Mouse (Mus musculus) kidney, postnatal 0 days (tissue): Measurements from ENCODE around the gene Kmt2d. TPM values are rescaled to one million over a fixed set of nuclear protein-coding genes. Genes with fewer than 3 reads are reported as not detected.

Experiments
- ATAC-seq: fragments of 200-750 bp; cut with Nextera tagmentation; replicated peaks from 2 replicates; pipeline ENCODE4 v1.8.0; 2017; ENCODE audit warnings: low read depth, moderate number of reproducible peaks, moderate TSS enrichment, moderate library complexity; ENCODE audit not compliant: low FRiP score
- DNase-seq: peaks from one replicate; pipeline ENCODE4 v3.0.0-alpha.2; 2016; ENCODE audit warnings: low spot score
- H3K27ac ChIP-seq: fragments of 300-500 bp; sonication (generic); 2 replicates; pipeline ENCODE4 v1.5.1; 2014; ENCODE audit warnings: mild to moderate bottlenecking
- H3K27me3 ChIP-seq: fragments of 300-500 bp; sonication (generic); 2 replicates; pipeline ENCODE4 v1.6.1; 2014; ENCODE audit warnings: low read length, mixed read lengths; ENCODE audit not compliant: insufficient read depth
- H3K36me3 ChIP-seq: fragments of 300-500 bp; sonication (generic); 2 replicates; pipeline ENCODE4 v1.6.1; 2014; ENCODE audit warnings: low read length, mixed read lengths; ENCODE audit not compliant: insufficient read depth
- H3K4me1 ChIP-seq: fragments of 300-500 bp; sonication (generic); replicated peaks from 2 replicates; pipeline ENCODE4 v1.6.1; 2014; ENCODE audit warnings: antibody characterized with exemption, low read length, mixed read lengths; ENCODE audit not compliant: insufficient read depth
- H3K4me2 ChIP-seq: fragments of 300-500 bp; sonication (generic); 2 replicates; pipeline ENCODE4 v1.6.1; 2014; ENCODE audit warnings: mild to moderate bottlenecking, low read length, moderate library complexity, mixed read lengths
- H3K4me3 ChIP-seq: fragments of 300-500 bp; sonication (generic); replicated peaks from 2 replicates; pipeline ENCODE4 v1.5.1; 2014; ENCODE audit warnings: low read depth, low read length
- H3K9ac ChIP-seq: fragments of 300-500 bp; sonication (generic); 2 replicates; pipeline ENCODE4 v1.6.1; 2014; ENCODE audit warnings: low read depth, low read length
- H3K9me3 ChIP-seq: fragments of 300-500 bp; sonication (generic); replicated peaks from 2 replicates; pipeline ENCODE4 v1.6.1; 2016; ENCODE audit warnings: low read length, inconsistent platforms, mixed read lengths
- CTCF ChIP-seq: IDR thresholded peaks from 2 replicates; pipeline ENCODE4 v1.5.1; 2016; ENCODE audit warnings: antibody characterized with exemption, low read depth, mild to moderate bottlenecking, moderate library complexity
- WGBS: fragments of 180-500 bp; shearing (Covaris S2); extraction: QIAGEN DNeasy Blood & Tissue Kit; methylation state at CpG from one replicate; pipeline ENCODE4 v1.1.7; 2014; 5-methylcytosine and 5-hydroxymethylcytosine counted together
- polyA plus RNA-seq: library from polyadenylated mRNA; unstranded; fragments of >200 nt; fragmentation: Nextera tagmentation; extraction: Ambion mirVana; gene quantifications from 2 replicates; pipeline ENCODE4 v1.2.1, GENCODE M21; 2015

Kmt2d gene
- polyA plus RNA-seq, 1 experiment from 2014 or later, result 6.4 TPM

DNA sequence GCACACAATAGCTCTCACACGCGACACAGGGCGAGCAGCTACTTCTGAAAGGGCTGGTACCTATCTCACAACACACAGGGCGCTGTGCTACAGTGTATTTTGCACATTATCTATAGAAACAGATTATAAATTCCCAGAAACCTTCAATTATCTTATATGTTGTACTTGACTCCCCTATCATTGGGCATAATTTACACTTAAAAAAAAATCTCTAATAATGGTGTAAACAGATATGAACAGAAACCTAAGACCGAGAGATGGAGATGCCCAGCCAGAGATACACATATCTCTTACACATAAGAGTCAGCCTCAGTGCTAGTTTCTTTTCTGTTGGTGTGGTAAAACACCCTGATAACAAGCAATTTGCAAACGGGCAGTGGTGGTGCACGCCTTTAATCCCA lies 43.4 kb downstream of the Kmt2d start:
- H3K4me3 ChIP-seq, result no peak overlapping the region
- H3K9me3 ChIP-seq, result no peaks in the 10 kb centered on the region
- H3K9ac ChIP-seq, result no peak overlapping the region
- H3K27ac ChIP-seq, result no peak overlapping the region
- no peak overlapping the region for H3K4me2 ChIP-seq
- no peak for TF ChIP-seq CTCF
- peaks cover 15% of the 10 kb centered on the region; the same call in 1 of the 2 replicates for H3K36me3 ChIP-seq
- H3K4me1 ChIP-seq, result no peaks in the 10 kb centered on the region
- ATAC-seq, result no peak
- H3K27me3 ChIP-seq, result no peaks in the 10 kb centered on the region
- WGBS, result 92% methylated on average over 7 of the region's 7 CpGs
- no peak for DNase-seq

DNA sequence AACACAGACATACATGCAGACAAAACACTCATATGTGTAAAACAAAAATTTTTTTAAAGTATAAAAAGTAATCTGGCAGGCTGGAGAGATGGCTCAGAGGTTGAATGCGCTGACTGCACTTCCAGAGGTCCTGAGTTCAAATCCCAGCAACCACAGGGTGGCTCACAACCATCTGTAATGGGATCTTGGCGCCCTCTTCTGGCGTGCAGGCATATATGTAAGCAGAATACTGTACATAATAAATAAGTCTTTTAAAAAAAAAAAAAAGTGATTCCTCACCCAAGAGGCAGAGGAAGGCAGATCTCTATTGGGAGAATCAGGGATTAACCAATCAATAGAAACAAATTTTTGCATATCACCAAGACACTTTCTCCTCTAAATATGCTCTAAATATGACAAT lies 47.6 kb downstream of the Kmt2d start:
- Histone ChIP-seq H3K9ac (no peak overlapping the region), H3K27me3 (no peaks in the 10 kb centered on the region), H3K4me3 (no peak overlapping the region), H3K4me1 (no peaks in the 10 kb centered on the region), H3K36me3 (peaks cover 26% of the 10 kb centered on the region), H3K4me2 (no peak overlapping the region), H3K27ac (no peak overlapping the region), H3K9me3 (no peaks in the 10 kb centered on the region)
- 68% methylated on average over 3 of the region's 3 CpGs for WGBS
- ATAC-seq (no peak), DNase-seq (no peak)
- TF ChIP-seq CTCF, result peak; percentile 48

GRCm38 (mm10) chr15:98822147-98822546 lies 48.9 kb downstream of the Kmt2d start:
- no peaks in the 10 kb centered on the region for H3K27me3 ChIP-seq
- H3K4me1 ChIP-seq, result no peaks in the 10 kb centered on the region
- DNase-seq (no peak), ATAC-seq (no peak)
- no peak for TF ChIP-seq CTCF
- H3K9ac ChIP-seq, result no peak overlapping the region
- WGBS, result 92% methylated on average over 5 of the region's 5 CpGs
- H3K4me2 ChIP-seq, result no peak overlapping the region
- H3K9me3 ChIP-seq, result no peaks in the 10 kb centered on the region
- H3K27ac ChIP-seq, result no peak overlapping the region
- H3K4me3 ChIP-seq, result no peak overlapping the region
- H3K36me3 ChIP-seq, result peaks cover 27% of the 10 kb centered on the region

DNA sequence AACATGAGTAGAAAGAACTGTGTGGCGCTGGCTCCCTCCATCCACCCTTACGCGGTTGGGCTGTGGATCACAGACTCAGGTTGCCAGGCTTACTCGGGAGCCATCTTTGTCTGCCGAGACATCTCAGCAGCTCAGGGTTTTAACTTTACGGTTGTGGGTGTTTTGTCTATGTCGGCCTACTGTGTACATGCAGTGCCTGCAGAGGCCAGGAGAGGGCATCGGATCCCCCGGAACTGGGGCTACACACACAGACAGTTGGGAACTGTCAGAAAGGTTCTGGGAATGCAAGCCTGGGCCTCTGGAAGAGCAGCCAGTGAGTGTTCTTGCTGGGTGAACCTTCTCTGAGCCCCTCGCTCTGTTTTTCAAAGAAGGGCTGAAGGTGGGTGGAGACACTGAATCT lies 49.6 kb downstream of the Kmt2d start:
- Histone ChIP-seq H3K36me3 (peaks cover 27% of the 10 kb centered on the region), H3K9me3 (no peaks in the 10 kb centered on the region), H3K4me3 (no peak overlapping the region), H3K27me3 (no peaks in the 10 kb centered on the region), H3K9ac (no peak overlapping the region), H3K27ac (no peak overlapping the region), H3K4me2 (no peak overlapping the region), H3K4me1 (no peaks in the 10 kb centered on the region)
- no peak for ATAC-seq
- peak; percentile 41; the same call in 1 of the 2 replicates for TF ChIP-seq CTCF
- no peak for DNase-seq
- 45% methylated on average over 10 of the region's 10 CpGs for WGBS

DNA sequence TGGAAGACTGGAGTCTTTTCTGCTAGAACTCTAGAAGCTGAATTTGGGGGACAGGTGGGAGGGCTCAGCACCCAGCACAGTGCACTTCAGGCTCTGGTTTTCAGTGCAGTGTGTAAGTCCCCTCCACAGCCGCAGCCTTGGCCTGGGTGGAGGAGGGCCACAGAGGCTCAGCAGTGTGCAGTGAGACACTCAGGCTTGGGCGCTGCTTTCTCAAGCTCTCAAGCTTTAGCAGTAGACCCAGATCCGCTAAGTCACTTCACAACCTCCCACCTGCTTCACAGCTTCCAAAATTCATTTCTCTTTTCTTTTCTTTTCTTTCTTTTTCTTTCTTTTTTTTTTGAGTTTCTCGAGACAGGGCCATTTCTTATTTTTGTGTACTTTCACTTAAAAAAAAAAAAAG lies 50.1 kb downstream of the Kmt2d start:
- no peak for ATAC-seq
- H3K27me3 ChIP-seq, result no peaks in the 10 kb centered on the region
- peaks cover 27% of the 10 kb centered on the region for H3K36me3 ChIP-seq
- H3K27ac ChIP-seq, result no peak overlapping the region
- no peak overlapping the region for H3K4me3 ChIP-seq
- WGBS, result 94% methylated on average over 4 of the region's 4 CpGs
- H3K9ac ChIP-seq, result no peak overlapping the region
- H3K4me1 ChIP-seq, result no peaks in the 10 kb centered on the region
- no peak overlapping the region for H3K4me2 ChIP-seq
- no peaks in the 10 kb centered on the region for H3K9me3 ChIP-seq
- DNase-seq, result no peak
- TF ChIP-seq CTCF, result no peak

DNA sequence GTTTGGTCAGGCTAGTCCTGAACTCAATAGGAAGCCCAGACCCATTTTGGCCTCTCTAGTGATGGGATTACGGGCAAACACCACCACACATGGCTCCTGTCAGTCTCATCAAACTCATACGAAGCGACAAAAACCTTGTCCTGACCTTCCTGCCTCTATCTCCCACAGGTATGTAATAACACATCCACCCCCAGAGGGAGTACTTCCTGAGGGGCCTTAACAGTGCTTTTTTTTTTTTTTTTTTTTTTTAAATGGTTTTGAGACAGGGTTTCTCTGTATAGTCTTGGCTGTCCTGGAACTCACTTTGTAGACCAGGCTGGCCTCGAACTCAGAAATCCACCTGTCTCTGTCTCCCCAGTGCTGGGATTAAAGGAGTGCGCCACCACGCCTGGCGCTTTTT lies 52.8 kb downstream of the Kmt2d start:
- H3K27me3 ChIP-seq, result no peaks in the 10 kb centered on the region
- no peaks in the 10 kb centered on the region for H3K4me1 ChIP-seq
- no peak for TF ChIP-seq CTCF
- H3K27ac ChIP-seq, result no peak overlapping the region
- no peak overlapping the region for H3K4me3 ChIP-seq
- no peak for DNase-seq
- H3K4me2 ChIP-seq, result no peak overlapping the region
- no peak for ATAC-seq
- H3K9ac ChIP-seq, result no peak overlapping the region
- peaks cover 37% of the 10 kb centered on the region for H3K36me3 ChIP-seq
- no peaks in the 10 kb centered on the region for H3K9me3 ChIP-seq
- WGBS, result 87% methylated on average over 7 of the region's 7 CpGs

DNA sequence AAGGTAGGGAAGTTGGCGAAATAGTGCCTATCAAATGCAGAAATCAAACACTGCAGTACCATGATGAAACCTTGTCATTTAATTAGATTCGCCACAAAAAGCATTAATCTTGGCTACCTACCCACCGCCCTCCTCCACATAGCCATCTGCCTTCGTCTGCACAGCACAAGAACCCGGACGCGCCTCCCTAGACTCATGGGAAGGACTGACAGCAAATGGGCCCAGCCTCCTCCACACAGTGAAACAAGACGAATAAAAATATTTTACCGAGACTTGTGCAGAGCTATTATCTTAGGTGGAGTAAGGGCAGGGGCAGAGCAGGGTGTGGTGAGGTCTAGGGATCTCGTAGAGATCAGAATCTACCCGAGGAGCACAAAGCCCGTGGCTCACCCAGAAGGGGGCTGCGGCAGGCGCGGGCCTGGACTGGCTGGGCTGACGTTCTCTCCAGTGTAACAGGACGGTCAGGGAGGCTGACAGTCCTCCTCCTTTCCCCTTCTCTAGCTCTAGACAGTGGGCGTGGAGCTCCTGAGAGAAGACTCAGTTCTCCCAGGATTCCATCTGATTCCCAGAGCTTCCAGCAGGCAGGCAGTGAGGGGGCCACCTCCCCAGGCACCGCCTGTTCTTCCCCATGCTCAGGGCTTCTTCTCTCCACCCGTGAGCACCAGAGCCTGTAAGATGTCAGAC lies 58.1 kb downstream of the Kmt2d start:
- Histone ChIP-seq H3K9me3 (no peaks in the 10 kb centered on the region), H3K4me1 (peaks cover 10% of the 10 kb centered on the region), H3K4me2 (no peak overlapping the region), H3K27ac (no peak overlapping the region), H3K4me3 (no peak overlapping the region), H3K27me3 (peaks cover 21% of the 10 kb centered on the region), H3K36me3 (peaks cover 29% of the 10 kb centered on the region), H3K9ac (no peak overlapping the region)
- DNase-seq (no peak), ATAC-seq (no peak)
- WGBS, result 82% methylated on average over 20 of the region's 20 CpGs
- TF ChIP-seq CTCF, result no peak
